Mouse (Mus musculus) lung, adult 2 months (tissue): ENCODE measurements around the gene 4930524J08Rik. TPM values are rescaled to one million over a fixed set of nuclear protein-coding genes. Genes with fewer than 3 reads are reported as not detected.
A peak's percentile ranks its signal among the peaks of the same experiment; 100 is the strongest.

Source experiments
- DNase-seq: peaks from one replicate; pipeline ENCODE4 v3.0.0; 2022
- H3K4me1 ChIP-seq: fragments of 200-500 bp; 2 replicates; pipeline ENCODE4 v1.6.1; 2011; ENCODE audit warnings: low read length; ENCODE audit not compliant: control insufficient read depth, insufficient read depth
- H3K4me3 ChIP-seq: fragments of 200-500 bp; replicated peaks from 2 replicates; pipeline ENCODE3; 2011; ENCODE audit warnings: low read depth, mild to moderate bottlenecking, control low read depth, low read length; ENCODE audit errors: extremely low read depth
- CTCF ChIP-seq: fragments of 200-500 bp; IDR thresholded peaks from 2 replicates; pipeline ENCODE4 v1.5.1; 2011; ENCODE audit warnings: mild to moderate bottlenecking, low read length, control low read depth; ENCODE audit not compliant: insufficient read depth
- POLR2A ChIP-seq: fragments of 200-500 bp; IDR thresholded peaks from 2 replicates; pipeline ENCODE4 v1.6.1; 2011; ENCODE audit warnings: low read depth, mild to moderate bottlenecking, control low read depth, low read length, borderline replicate concordance; ENCODE audit errors: extremely low read depth
- WGBS: fragments of 180-500 bp; shearing (Covaris S2); methylation state at CpG from one replicate; pipeline ENCODE4 v1.1.7; 2018; 5-methylcytosine and 5-hydroxymethylcytosine counted together
- polyA plus RNA-seq: library from polyadenylated mRNA; depleted of rRNA; stranded (reverse); fragments of >200 nt; gene quantifications from 2 replicates; pipeline ENCODE4 v1.2.3, GENCODE M21; 2012

4930524J08Rik gene
- polyA plus RNA-seq, 1 experiment = 1.1 TPM

GRCm38 (mm10) chr5:99959960-99960359 is 18.9 kb upstream of the 4930524J08Rik start:
- Histone ChIP-seq H3K4me1 (peaks cover 5% of the 10 kb centered on the region), H3K4me3 (no peak overlapping the region)
- TF ChIP-seq POLR2A (no peak), CTCF (no peak)
- no peak for DNase-seq
- WGBS = 70% methylated on average over 2 of the region's 2 CpGs

- WGBS = 5% methylated on average over 2 of the region's 2 CpGs
- DNase-seq = no peak
- peaks cover 9% of the 10 kb centered on the region for H3K4me1 ChIP-seq
- H3K4me3 ChIP-seq = no peak overlapping the region
- no peak for TF ChIP-seq POLR2A
- TF ChIP-seq CTCF = no peak
Measured at GRCm38 (mm10) chr5:99973941-99974340, 4.9 kb upstream of the 4930524J08Rik start.

GRCm38 (mm10) chr5:99975061-99975460 is 3.8 kb upstream of the 4930524J08Rik start:
- TF ChIP-seq CTCF (no peak), POLR2A (no peak)
- 32% methylated on average over 4 of the region's 4 CpGs for WGBS
- no peak for DNase-seq
- Histone ChIP-seq H3K4me3 (no peak overlapping the region), H3K4me1 (peaks cover 9% of the 10 kb centered on the region)

GRCm38 (mm10) chr5:99975776-99976175 is 3.1 kb upstream of the 4930524J08Rik start:
- Histone ChIP-seq H3K4me1 (peaks cover 9% of the 10 kb centered on the region), H3K4me3 (no peak overlapping the region)
- WGBS = 39% methylated on average over 1 of the region's 1 CpGs
- TF ChIP-seq POLR2A (no peak), CTCF (no peak)
- DNase-seq = no peak

GRCm38 (mm10) chr5:99976334-99976955 is 2.4 kb upstream of the 4930524J08Rik start:
- H3K4me3 ChIP-seq = peak overlapping the region; percentile 42
- peaks cover 9% of the 10 kb centered on the region for H3K4me1 ChIP-seq
- TF ChIP-seq CTCF (no peak), POLR2A (no peak)
- WGBS = 3% methylated on average over 8 of the region's 8 CpGs
- no peak for DNase-seq

- under 1% methylated on average over 46 of the region's 50 CpGs for WGBS
Measured at GRCm38 (mm10) chr5:99977516-99978301, 1.2 kb upstream of the 4930524J08Rik start.

GRCm38 (mm10) chr5:99983452-99984061 is 4.7 kb downstream of the 4930524J08Rik start:
- peak overlapping the region; percentile 42 for H3K4me3 ChIP-seq
- TF ChIP-seq CTCF (no peak), POLR2A (no peak)
- WGBS = 62% methylated on average over 9 of the region's 9 CpGs
- DNase-seq = no peak
- no peaks in the 10 kb centered on the region for H3K4me1 ChIP-seq

More at GRCm38 (mm10) chr5:99977516-99978301, 1.2 kb upstream of the 4930524J08Rik start:
- Histone ChIP-seq H3K4me3 (peak overlapping the region; percentile 100), H3K4me1 (peaks cover 9% of the 10 kb centered on the region)
- peak; percentile 77 for DNase-seq
- TF ChIP-seq CTCF (no peak), POLR2A (no peak)

GRCm38 (mm10) chr5:99994166-99994565 is 15.3 kb downstream of the 4930524J08Rik start:
- Histone ChIP-seq H3K4me1 (no peaks in the 10 kb centered on the region), H3K4me3 (no peak overlapping the region)
- no peak for TF ChIP-seq POLR2A
- TF ChIP-seq CTCF = no peak
- DNase-seq = no peak
- 52% methylated on average over 3 of the region's 3 CpGs for WGBS

GRCm38 (mm10) chr5:99994680-99995079 is 15.8 kb downstream of the 4930524J08Rik start:
- Histone ChIP-seq H3K4me3 (no peak overlapping the region), H3K4me1 (no peaks in the 10 kb centered on the region)
- WGBS = 94% methylated on average over 3 of the region's 3 CpGs
- no peak for DNase-seq
- no peak for TF ChIP-seq CTCF
- TF ChIP-seq POLR2A = no peak
